8 mouse cellular contexts compared by ENCODE assay signal in genomic region chrX:73798502-73798901, GRCm38 (mm10). TPM values are rescaled to one million over a fixed set of nuclear protein-coding genes. Genes with fewer than 3 reads are reported as not detected.
A peak's percentile ranks its signal among the peaks of the same experiment; 100 is the strongest.
DNase-seq lines count a peak whose midpoint lies in the region; ATAC-seq lines count a peak whose summit lies in the region.

No protein-coding gene starts in this region.

- WGBS in intestine, embryonic 14.5 days = 50% methylated on average over 9 of the region's 9 CpGs
- WGBS in limb, embryonic 15.5 days = 50% methylated on average over 9 of the region's 9 CpGs
- 30% methylated on average over 9 of the region's 9 CpGs for WGBS in midbrain, embryonic 16.5 days

- no peak overlapping the region for H3K27ac ChIP-seq in intestine, embryonic 14.5 days (ENCODE audit: low read depth)
- H3K27ac ChIP-seq in limb, embryonic 15.5 days = no peak overlapping the region
- no peak overlapping the region for H3K27ac ChIP-seq in midbrain, embryonic 16.5 days (ENCODE audit: low read length)

- no peak overlapping the region for H3K9ac ChIP-seq in intestine, embryonic 14.5 days (ENCODE audit: low read length)
- H3K9ac ChIP-seq in limb, embryonic 15.5 days = no peak overlapping the region
- no peak overlapping the region for H3K9ac ChIP-seq in midbrain, embryonic 16.5 days (ENCODE audit: low read depth, low read length)

- H3K36me3 ChIP-seq in intestine, embryonic 14.5 days (ENCODE audit: control insufficient read depth, insufficient read depth, low read length) = no peaks in the 10 kb centered on the region
- no peaks in the 10 kb centered on the region for H3K36me3 ChIP-seq in limb, embryonic 15.5 days
- no peaks in the 10 kb centered on the region for H3K36me3 ChIP-seq in midbrain, embryonic 16.5 days (ENCODE audit: control insufficient read depth, insufficient read depth, low read length)

- H3K9me3 ChIP-seq in intestine, embryonic 14.5 days (ENCODE audit: control insufficient read depth, low read length) = no peaks in the 10 kb centered on the region
- H3K9me3 ChIP-seq in limb, embryonic 15.5 days = no peaks in the 10 kb centered on the region
- no peaks in the 10 kb centered on the region for H3K9me3 ChIP-seq in midbrain, embryonic 16.5 days (replicated peaks; ENCODE audit: control insufficient read depth, low read length, poor library complexity, severe bottlenecking)

- H3K4me2 ChIP-seq in intestine, embryonic 14.5 days (ENCODE audit: low read length) = no peak overlapping the region
- no peak overlapping the region for H3K4me2 ChIP-seq in limb, embryonic 15.5 days
- no peak overlapping the region for H3K4me2 ChIP-seq in midbrain, embryonic 16.5 days (ENCODE audit: low read length)

- intact Hi-C loops in gastrocnemius, postnatal 14 days (cut with DNase I; ENCODE audit: low total_unique reads) = loop anchor here (5.0 kb wide), 2 partner anchors 99 to 149 kb away; partner anchors contain the start of gene L1cam

- DNase-seq in urinary bladder, adult 18-20 months (ENCODE audit: low spot score in 2 of 2) = peak; percentile 48 to 59
- DNase-seq in urinary bladder, postnatal 10 days (ENCODE audit: low spot score) = no peak
- peak; percentile 78 to 87 for DNase-seq in cerebellum, postnatal 36 days
- peak; percentile 78 for DNase-seq in gastrocnemius, postnatal 14 days
- DNase-seq in intestine, embryonic 14.5 days (ENCODE audit: low spot score) = peak; percentile 69
- peak; percentile 63 to 71 for DNase-seq in spleen, postnatal 36 days (ENCODE audit: low spot score in 2 of 2)

- ATAC-seq in intestine, embryonic 14.5 days (replicated peaks; ENCODE audit: low FRiP score, low TSS enrichment, low read depth) = peak; percentile 72
- ATAC-seq in limb, embryonic 15.5 days (ENCODE audit: insufficient number of reproducible peaks, low FRiP score, low TSS enrichment, low read depth) = peak; percentile 47
- ATAC-seq in midbrain, embryonic 16.5 days = peak; percentile 41; the same call in 1 of the 2 replicates

- H3K4me1 ChIP-seq in intestine, embryonic 14.5 days (replicated peaks; ENCODE audit: control insufficient read depth, insufficient read depth, low read length) = no peaks in the 10 kb centered on the region
- H3K4me1 ChIP-seq in limb, embryonic 15.5 days = no peaks in the 10 kb centered on the region
- no peaks in the 10 kb centered on the region for H3K4me1 ChIP-seq in midbrain, embryonic 16.5 days (ENCODE audit: control insufficient read depth, insufficient read depth, low read length)

- H3K27me3 ChIP-seq in intestine, embryonic 14.5 days (replicated peaks; ENCODE audit: control insufficient read depth, insufficient read depth, low read length) = no peaks in the 10 kb centered on the region
- 0 out of 2 replicates have a peak, but pooled peaks cover 4% of the 10 kb centered on the region for H3K27me3 ChIP-seq in limb, embryonic 15.5 days
- no peaks in the 10 kb centered on the region for H3K27me3 ChIP-seq in midbrain, embryonic 16.5 days (ENCODE audit: control insufficient read depth, insufficient read depth, low read depth, low read length)

- H3K4me3 ChIP-seq in intestine, embryonic 14.5 days (ENCODE audit: low read depth, low read length) = no peak overlapping the region
- H3K4me3 ChIP-seq in limb, embryonic 15.5 days = no peak overlapping the region
- H3K4me3 ChIP-seq in midbrain, embryonic 16.5 days (ENCODE audit: low read depth, low read length) = no peak overlapping the region

RNA-seq across cellular contexts. Expression of gene Ssr4, which starts 11.7 kb away (rescaled TPM):
- 10 to 100 TPM; 83.7 to 89.5 TPM for total RNA-seq in gastrocnemius, postnatal 14 days (2021)
- 229 and 263 TPM in 2 replicates for polyA plus RNA-seq in intestine, embryonic 14.5 days (2014; fragmentation: Nextera tagmentation; extraction: Ambion mirVana)
- polyA plus RNA-seq in limb, embryonic 15.5 days (2015; fragmentation: Nextera tagmentation; extraction: Ambion mirVana) = 223 and 229 TPM in 2 replicates
- 126 and 131 TPM in 2 replicates for polyA plus RNA-seq in midbrain, embryonic 16.5 days (2015; fragmentation: Nextera tagmentation; extraction: Ambion mirVana)

RNA-seq across cellular contexts. Expression of gene Idh3g, which starts 11.8 kb away (rescaled TPM):
- total RNA-seq in gastrocnemius, postnatal 14 days (2021) = 100 to 1,000 TPM; 305 to 363 TPM
- 241 and 248 TPM in 2 replicates for polyA plus RNA-seq in intestine, embryonic 14.5 days (2014; fragmentation: Nextera tagmentation; extraction: Ambion mirVana)
- 190 and 200 TPM in 2 replicates for polyA plus RNA-seq in limb, embryonic 15.5 days (2015; fragmentation: Nextera tagmentation; extraction: Ambion mirVana)
- 232 and 252 TPM in 2 replicates for polyA plus RNA-seq in midbrain, embryonic 16.5 days (2015; fragmentation: Nextera tagmentation; extraction: Ambion mirVana)

RNA-seq across cellular contexts. Expression of gene Srpk3, which starts 24.3 kb away (rescaled TPM):
- total RNA-seq in gastrocnemius, postnatal 14 days (2021) = 10 to 100 TPM; 66.3 to 93.3 TPM
- polyA plus RNA-seq in intestine, embryonic 14.5 days (2014; fragmentation: Nextera tagmentation; extraction: Ambion mirVana) = 1.7 and 1.8 TPM in 2 replicates
- polyA plus RNA-seq in limb, embryonic 15.5 days (2015; fragmentation: Nextera tagmentation; extraction: Ambion mirVana) = 22.9 and 66.2 TPM in 2 replicates
- 2.0 and 2.4 TPM in 2 replicates for polyA plus RNA-seq in midbrain, embryonic 16.5 days (2015; fragmentation: Nextera tagmentation; extraction: Ambion mirVana)

RNA-seq across cellular contexts. Expression of gene Pdzd4, which starts 26.3 kb away (rescaled TPM):
- total RNA-seq in gastrocnemius, postnatal 14 days (2021) = 1 to 10 TPM; 1.7 to 2.2 TPM
- 1.1 and 1.2 TPM in 2 replicates for polyA plus RNA-seq in intestine, embryonic 14.5 days (2014; fragmentation: Nextera tagmentation; extraction: Ambion mirVana)
- 0.51 and 1.0 TPM in 2 replicates for polyA plus RNA-seq in limb, embryonic 15.5 days (2015; fragmentation: Nextera tagmentation; extraction: Ambion mirVana)
- 4.8 TPM in 2 replicates for polyA plus RNA-seq in midbrain, embryonic 16.5 days (2015; fragmentation: Nextera tagmentation; extraction: Ambion mirVana)

RNA-seq across cellular contexts. Expression of gene Plxnb3, which starts 41.6 kb away (rescaled TPM):
- 1 to 10 TPM; 1.2 to 1.8 TPM for total RNA-seq in gastrocnemius, postnatal 14 days (2021)
- polyA plus RNA-seq in intestine, embryonic 14.5 days (2014; fragmentation: Nextera tagmentation; extraction: Ambion mirVana) = 0.23 and 0.27 TPM in 2 replicates
- 0.60 and 0.87 TPM in 2 replicates for polyA plus RNA-seq in limb, embryonic 15.5 days (2015; fragmentation: Nextera tagmentation; extraction: Ambion mirVana)
- polyA plus RNA-seq in midbrain, embryonic 16.5 days (2015; fragmentation: Nextera tagmentation; extraction: Ambion mirVana) = 0.25 and 0.40 TPM in 2 replicates
